8 mouse cellular contexts compared by ENCODE assay signal in the genomic region with DNA sequence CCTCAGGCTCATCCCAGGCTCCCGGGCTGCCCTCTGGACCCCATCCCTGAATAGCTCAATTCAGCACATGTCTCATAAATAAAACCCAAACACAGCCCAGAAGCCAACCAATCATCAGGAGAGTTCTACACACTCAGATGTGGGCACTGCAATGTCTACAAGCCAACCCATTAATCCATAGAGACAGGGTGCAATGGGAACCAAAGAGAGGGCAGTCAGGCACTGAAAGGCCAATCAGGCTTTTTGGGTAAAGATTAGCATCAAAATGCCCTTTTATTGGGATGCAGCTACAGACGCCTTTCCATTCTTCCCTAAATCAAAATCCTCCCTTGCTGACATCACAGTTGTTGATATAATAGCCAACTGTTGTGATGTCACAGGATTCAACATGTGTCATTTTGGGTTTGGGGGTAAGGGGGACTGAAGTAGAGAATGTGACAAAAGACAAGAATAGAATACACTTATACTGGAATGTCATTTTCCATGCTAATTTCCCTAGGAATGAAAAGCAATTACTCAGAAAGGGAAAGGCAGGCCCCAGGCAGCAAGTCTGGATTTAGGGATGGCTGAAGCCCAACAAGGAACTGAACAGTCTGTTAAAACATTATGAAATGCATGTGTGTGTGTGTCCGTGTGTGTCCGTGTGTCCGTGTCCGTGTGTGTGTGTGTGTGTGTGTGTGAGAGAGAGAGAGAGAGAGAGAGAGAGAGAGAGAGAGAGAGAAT.
DNase-seq lines count a peak whose midpoint lies in the region; ATAC-seq lines count a peak whose summit lies in the region.

No protein-coding gene starts in this region.

- no peaks in the 10 kb centered on the region for H3K9me3 ChIP-seq in forebrain, embryonic 15.5 days
- H3K9me3 ChIP-seq in midbrain, embryonic 11.5 days (ENCODE audit: control insufficient read depth, low read length): no peaks in the 10 kb centered on the region

- no peak overlapping the region for H3K4me3 ChIP-seq in forebrain, embryonic 15.5 days
- no peak overlapping the region for H3K4me3 ChIP-seq in midbrain, embryonic 11.5 days (ENCODE audit: low read depth, low read length)

- peak; percentile 91 for ATAC-seq in forebrain, embryonic 15.5 days (replicated peaks)
- peak; percentile 95 for ATAC-seq in midbrain, embryonic 11.5 days (ENCODE audit: low FRiP score)

- intact Hi-C loops in heart, postnatal 10 days (cut with DNase I): loop anchor here (5.0 kb wide), 1 partner anchor 33 kb away; no protein-coding TSS in a partner anchor

- no peak overlapping the region for H3K9ac ChIP-seq in forebrain, embryonic 15.5 days (replicated peaks)
- no peak overlapping the region for H3K9ac ChIP-seq in midbrain, embryonic 11.5 days (ENCODE audit: low read length)

- no peaks in the 10 kb centered on the region for H3K27me3 ChIP-seq in forebrain, embryonic 15.5 days
- H3K27me3 ChIP-seq in midbrain, embryonic 11.5 days (ENCODE audit: control insufficient read depth, insufficient read depth, low read length): no peaks in the 10 kb centered on the region

- peak; percentile 89 for DNase-seq in heart, adult 11 months
- DNase-seq in heart, postnatal 10 days: no peak
- DNase-seq in NIH3T3 (ENCODE audit: low read depth): peak; percentile 21
- peak; percentile 91 for DNase-seq in midbrain, embryonic 11.5 days (ENCODE audit: low spot score, missing footprints)
- DNase-seq in thymus, postnatal 25 days: no peak
- DNase-seq in lung, postnatal 4 days: no peak
- DNase-seq in adrenal gland, postnatal 36 days: no peak

- H3K36me3 ChIP-seq in forebrain, embryonic 15.5 days: no peaks in the 10 kb centered on the region
- no peaks in the 10 kb centered on the region for H3K36me3 ChIP-seq in midbrain, embryonic 11.5 days (ENCODE audit: control insufficient read depth, insufficient read depth, low read length)

- 37% methylated on average over 6 of the region's 6 CpGs for WGBS in forebrain, embryonic 15.5 days
- 58% methylated on average over 6 of the region's 6 CpGs for WGBS in midbrain, embryonic 11.5 days

- H3K4me2 ChIP-seq in forebrain, embryonic 15.5 days (replicated peaks): no peak overlapping the region
- H3K4me2 ChIP-seq in midbrain, embryonic 11.5 days: no peak overlapping the region

- H3K27ac ChIP-seq in forebrain, embryonic 15.5 days (replicated peaks): no peak overlapping the region
- peak overlapping the region; percentile 73 for H3K27ac ChIP-seq in midbrain, embryonic 11.5 days (ENCODE audit: low read depth, low read length)

- peaks cover 22% of the 10 kb centered on the region for H3K4me1 ChIP-seq in forebrain, embryonic 15.5 days
- peaks cover 26% of the 10 kb centered on the region for H3K4me1 ChIP-seq in midbrain, embryonic 11.5 days (ENCODE audit: control insufficient read depth, insufficient read depth, low read length)

Comparison
In these comparisons a context has a peak if more than half of its experiments do, and no peak if none do; other contexts are left out.
1. DNase-seq: peak in heart, adult 11 months (single experiment), NIH3T3 (single experiment) and midbrain, embryonic 11.5 days (single experiment); none in heart, postnatal 10 days (0 of 2), thymus, postnatal 25 days (single experiment), lung, postnatal 4 days (0 of 2) and adrenal gland, postnatal 36 days (0 of 2).